Mouse (Mus musculus) midbrain, embryonic 14.5 days (tissue): Measurements from ENCODE around the gene Orai3. TPM values are rescaled to one million over a fixed set of nuclear protein-coding genes. Genes with fewer than 3 reads are reported as not detected.
"Not testable (repeated sequence)": the region's sequence is repeated elsewhere in the genome, so short reads cannot be mapped to it uniquely, and the experiment has no call there.

Experiments used
- ATAC-seq: fragments of 200-750 bp; cut with Nextera tagmentation; 2 replicates; pipeline ENCODE4 v1.8.0; 2017; ENCODE audit warnings: moderate number of reproducible peaks, moderate library complexity; ENCODE audit not compliant: low FRiP score, low TSS enrichment
- DNase-seq: peaks from one replicate; pipeline ENCODE4 v3.0.0-alpha.2; 2015
- H3K27ac ChIP-seq: fragments of 300-500 bp; sonication (generic); replicated peaks from 2 replicates; pipeline ENCODE4 v1.5.1; 2014; ENCODE audit warnings: mild to moderate bottlenecking, low read depth, low read length, moderate library complexity
- H3K27me3 ChIP-seq: fragments of 300-500 bp; sonication (generic); 2 replicates; pipeline ENCODE4 v1.6.1; 2014; ENCODE audit warnings: low read length, control low read depth, mixed read lengths; ENCODE audit not compliant: control insufficient read depth, insufficient read depth
- H3K36me3 ChIP-seq: fragments of 300-500 bp; sonication (generic); 2 replicates; pipeline ENCODE4 v1.6.1; 2014; ENCODE audit warnings: low read length, control low read depth; ENCODE audit not compliant: control insufficient read depth, insufficient read depth
- H3K4me1 ChIP-seq: fragments of 300-500 bp; sonication (generic); 2 replicates; pipeline ENCODE4 v1.6.1; 2014; ENCODE audit warnings: mild to moderate bottlenecking, antibody characterized with exemption, low read length, control low read depth; ENCODE audit not compliant: control insufficient read depth, insufficient read depth
- H3K4me2 ChIP-seq: fragments of 300-500 bp; sonication (generic); 2 replicates; pipeline ENCODE4 v1.6.1; 2014; ENCODE audit warnings: mild to moderate bottlenecking, low read length, moderate library complexity
- H3K4me3 ChIP-seq: fragments of 300-500 bp; sonication (generic); replicated peaks from 2 replicates; pipeline ENCODE4 v1.5.1; 2014; ENCODE audit warnings: low read depth, low read length
- H3K9ac ChIP-seq: fragments of 300-500 bp; sonication (generic); replicated peaks from 2 replicates; pipeline ENCODE4 v1.6.1; 2014; ENCODE audit warnings: mild to moderate bottlenecking, low read length, moderate library complexity
- H3K9me3 ChIP-seq: fragments of 300-500 bp; sonication (generic); 2 replicates; pipeline ENCODE4 v1.6.1; 2016; ENCODE audit warnings: low read length, control low read depth, mixed read lengths; ENCODE audit not compliant: control insufficient read depth
- WGBS: fragments of 180-500 bp; shearing (Covaris S2); extraction: QIAGEN DNeasy Blood & Tissue Kit; methylation state at CpG from one replicate; pipeline ENCODE4 v1.1.7; 2014; 5-methylcytosine and 5-hydroxymethylcytosine counted together
- polyA plus RNA-seq: library from polyadenylated mRNA; unstranded; fragments of >200 nt; fragmentation: Nextera tagmentation; extraction: Ambion mirVana; gene quantifications from 2 replicates; pipeline ENCODE4 v1.2.1, GENCODE M21; 2014

The Orai3 gene
- polyA plus RNA-seq, result 2.9 and 3.4 TPM in 2 replicates

DNA sequence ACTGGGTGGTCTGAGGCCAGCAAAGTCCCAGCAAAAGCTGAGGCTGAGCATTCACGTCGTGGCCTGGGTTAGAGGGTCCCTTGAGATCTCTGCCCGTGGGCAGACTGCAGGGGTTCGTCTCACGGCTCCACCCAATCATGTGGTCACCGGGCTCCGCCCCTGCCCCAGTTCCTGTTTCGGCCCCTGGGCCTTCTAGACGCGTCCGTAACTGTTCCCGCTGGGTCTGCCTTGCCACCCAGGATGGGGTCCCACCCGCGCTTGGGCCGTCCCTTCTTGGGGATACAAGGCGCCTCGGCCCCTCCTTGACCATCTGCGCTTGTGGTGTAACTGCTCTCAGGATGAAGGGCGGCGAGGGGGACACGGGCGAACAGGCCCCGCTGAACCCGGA, at the start of gene Orai3:
Gene Orai3 (plus strand): TSS at position 165 of the 388 bp plus-strand sequence.
- ATAC-seq (peak; percentile 65), DNase-seq (peak; percentile 78)
- Histone ChIP-seq H3K4me2 (peak within 1 kb of the TSS; percentile 64), H3K4me3 (peak within 1 kb of the TSS; percentile 38), H3K4me1 (peaks cover 23% of the 10 kb centered on the region), H3K9ac (peak within 1 kb of the TSS; percentile 58), H3K27me3 (no peaks in the 10 kb centered on the region), H3K27ac (peak within 1 kb of the TSS; percentile 71), H3K9me3 (no peaks in the 10 kb centered on the region), H3K36me3 (peaks cover 40% of the 10 kb centered on the region)
- 2% methylated on average over 24 of the region's 24 CpGs for WGBS

DNA sequence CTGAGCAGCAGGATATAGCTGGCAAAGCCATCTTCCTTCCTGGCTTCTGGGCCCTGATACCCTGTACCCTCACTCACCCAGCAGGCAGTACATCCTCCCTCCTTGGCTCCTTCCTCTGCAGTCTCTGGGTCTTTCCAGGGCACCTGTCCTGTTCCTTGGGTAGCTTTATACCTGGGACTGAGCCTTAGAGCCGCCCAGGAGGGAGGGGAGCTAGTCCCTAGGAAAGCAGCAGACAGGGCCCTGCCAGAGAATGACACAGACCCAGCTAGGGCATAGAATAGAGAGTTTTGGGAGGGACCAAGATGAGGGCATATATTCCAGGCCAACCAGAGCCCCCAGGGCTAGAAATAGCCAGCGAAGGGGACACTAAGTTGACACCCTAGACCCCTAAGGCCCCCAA, 44.1 kb upstream of the Orai3 start:
- WGBS, result 34% methylated on average over 2 of the region's 2 CpGs
- no peak overlapping the region for H3K27ac ChIP-seq
- ATAC-seq, result no peak
- H3K9ac ChIP-seq, result no peak overlapping the region
- no peak overlapping the region for H3K4me2 ChIP-seq
- no peak for DNase-seq
- no peak overlapping the region for H3K4me3 ChIP-seq
- no peaks in the 10 kb centered on the region for H3K36me3 ChIP-seq
- no peaks in the 10 kb centered on the region for H3K27me3 ChIP-seq
- H3K4me1 ChIP-seq, result no peaks in the 10 kb centered on the region
- H3K9me3 ChIP-seq, result no peaks in the 10 kb centered on the region

DNA sequence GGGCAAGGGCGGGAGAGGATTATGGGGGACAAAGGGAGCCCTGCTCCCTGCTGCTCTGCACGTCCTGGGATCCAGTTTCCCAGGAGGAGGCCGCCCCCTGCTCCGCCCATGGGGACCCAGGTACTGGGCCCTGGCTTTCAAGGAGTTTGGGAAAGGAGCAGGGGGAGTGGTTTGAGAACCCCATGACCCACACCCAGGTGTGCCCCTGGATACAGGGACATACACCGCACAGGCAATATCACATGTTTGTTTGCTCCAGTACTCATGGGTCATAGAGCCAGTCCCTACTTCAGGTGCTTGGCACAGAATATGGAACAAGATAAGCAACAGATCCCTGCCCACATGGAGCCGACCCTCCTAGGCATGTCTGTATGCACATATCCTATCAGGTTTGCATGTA, 43.7 kb upstream of the Orai3 start:
- H3K4me3 ChIP-seq, result no peak overlapping the region
- no peak overlapping the region for H3K4me2 ChIP-seq
- DNase-seq (no peak), ATAC-seq (no peak)
- no peaks in the 10 kb centered on the region for H3K4me1 ChIP-seq
- H3K9me3 ChIP-seq, result no peaks in the 10 kb centered on the region
- 43% methylated on average over 6 of the region's 6 CpGs for WGBS
- H3K9ac ChIP-seq, result no peak overlapping the region
- no peaks in the 10 kb centered on the region for H3K27me3 ChIP-seq
- no peak overlapping the region for H3K27ac ChIP-seq
- no peaks in the 10 kb centered on the region for H3K36me3 ChIP-seq

DNA sequence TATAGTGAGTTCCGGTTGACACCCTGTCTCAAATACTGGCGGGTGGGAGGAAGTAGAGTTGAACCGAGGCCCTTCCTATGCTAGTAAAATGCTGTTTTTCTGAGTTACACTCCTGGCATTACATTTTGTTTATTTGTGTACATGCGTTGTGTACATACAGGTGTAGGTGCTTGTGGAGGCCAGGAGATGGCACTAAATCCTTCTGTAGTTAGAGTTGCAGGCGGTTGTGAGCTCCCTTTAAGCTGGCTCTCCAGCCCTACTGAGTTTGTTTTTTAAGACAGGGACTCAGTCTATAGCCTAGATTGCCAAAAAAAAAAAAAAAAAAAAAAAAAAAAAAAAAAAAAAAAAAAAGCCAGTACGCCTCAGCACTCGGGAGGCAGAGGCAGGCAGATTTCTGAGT, 41.7 kb upstream of the Orai3 start:
- no peaks in the 10 kb centered on the region for H3K9me3 ChIP-seq
- H3K9ac ChIP-seq, result no peak overlapping the region
- no peak overlapping the region for H3K4me3 ChIP-seq
- no peak for DNase-seq
- H3K27ac ChIP-seq, result no peak overlapping the region
- no peak overlapping the region for H3K4me2 ChIP-seq
- H3K27me3 ChIP-seq, result no peaks in the 10 kb centered on the region
- no peaks in the 10 kb centered on the region for H3K4me1 ChIP-seq
- no peaks in the 10 kb centered on the region for H3K36me3 ChIP-seq
- WGBS, result 87% methylated on average over 7 of the region's 7 CpGs
- ATAC-seq, result no peak

DNA sequence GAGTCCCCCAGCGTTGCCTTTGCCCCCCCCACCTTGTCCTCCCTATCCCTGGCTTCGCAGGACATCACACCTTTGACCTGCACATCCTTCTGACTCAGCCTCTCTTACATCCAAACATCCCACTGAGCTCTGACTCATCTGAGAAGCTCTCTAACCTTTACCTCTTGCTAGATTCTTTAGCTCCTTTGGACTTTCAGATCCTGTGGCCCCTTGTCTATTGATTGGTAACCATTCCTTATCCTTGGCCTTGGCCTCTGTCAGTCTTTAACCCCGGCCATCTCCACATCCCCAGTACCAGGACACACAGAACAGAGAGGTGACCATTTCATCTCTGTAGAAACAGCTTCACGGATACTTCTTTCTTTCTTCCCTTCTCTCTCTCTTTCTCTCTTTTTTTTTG, 39.4 kb upstream of the Orai3 start:
- Histone ChIP-seq H3K36me3 (no peaks in the 10 kb centered on the region), H3K9me3 (no peaks in the 10 kb centered on the region), H3K4me1 (no peaks in the 10 kb centered on the region), H3K4me3 (no peak overlapping the region), H3K4me2 (no peak overlapping the region), H3K27ac (no peak overlapping the region), H3K27me3 (no peaks in the 10 kb centered on the region), H3K9ac (no peak overlapping the region)
- WGBS, result 71% methylated on average over 4 of the region's 4 CpGs
- DNase-seq (no peak), ATAC-seq (no peak)

DNA sequence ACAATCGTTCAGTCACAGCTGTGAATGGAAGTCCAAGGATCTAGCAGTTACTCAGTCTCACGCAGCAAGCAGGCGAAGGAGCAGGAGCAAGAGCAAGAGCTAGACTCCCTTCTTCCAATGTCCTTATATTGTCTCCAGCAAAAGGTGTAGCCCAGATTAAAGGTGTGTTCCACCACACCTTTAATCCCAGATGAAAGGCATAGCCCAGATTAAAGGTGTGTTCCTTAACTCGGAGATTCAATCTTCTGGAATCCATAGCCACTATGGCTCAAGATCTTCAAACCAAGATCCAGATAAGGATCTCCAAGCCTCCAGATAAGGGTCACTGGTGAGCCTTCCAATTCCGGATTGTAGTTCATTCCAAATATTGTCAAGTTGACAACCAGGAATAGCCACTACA, 37.5 kb upstream of the Orai3 start, which contains the start of gene Ctf2:
Gene Ctf2 (minus strand): TSS at position 101 of the 400 bp plus-strand sequence.
- not testable (repeated sequence) for H3K27me3 ChIP-seq, H3K9me3 ChIP-seq, H3K9ac ChIP-seq, ATAC-seq, H3K4me2 ChIP-seq, H3K4me3 ChIP-seq, H3K4me1 ChIP-seq, H3K36me3 ChIP-seq, H3K27ac ChIP-seq, DNase-seq
- no CpG with 5 or more reads among the region's 5 CpGs for WGBS

GRCm38 (mm10) chr7:127744366-127745045, 25.1 kb upstream of the Orai3 start, which contains the start of gene Fbxl19:
Gene Fbxl19 (plus strand): TSS chr7:127744543.
- Histone ChIP-seq H3K27ac (peak within 1 kb of the TSS; percentile 89), H3K9ac (peak within 1 kb of the TSS; percentile 41), H3K27me3 (no peaks in the 10 kb centered on the region), H3K4me1 (peaks cover 18% of the 10 kb centered on the region), H3K4me2 (peak within 1 kb of the TSS; percentile 83), H3K9me3 (no peaks in the 10 kb centered on the region), H3K4me3 (peak within 1 kb of the TSS; percentile 93), H3K36me3 (peaks cover 17% of the 10 kb centered on the region)
- whole genome bisulfite sequencing, result under 1% methylated on average over 26 of the region's 26 CpGs
- no peak for ATAC-seq
- peak; percentile 85 for DNase-seq

DNA sequence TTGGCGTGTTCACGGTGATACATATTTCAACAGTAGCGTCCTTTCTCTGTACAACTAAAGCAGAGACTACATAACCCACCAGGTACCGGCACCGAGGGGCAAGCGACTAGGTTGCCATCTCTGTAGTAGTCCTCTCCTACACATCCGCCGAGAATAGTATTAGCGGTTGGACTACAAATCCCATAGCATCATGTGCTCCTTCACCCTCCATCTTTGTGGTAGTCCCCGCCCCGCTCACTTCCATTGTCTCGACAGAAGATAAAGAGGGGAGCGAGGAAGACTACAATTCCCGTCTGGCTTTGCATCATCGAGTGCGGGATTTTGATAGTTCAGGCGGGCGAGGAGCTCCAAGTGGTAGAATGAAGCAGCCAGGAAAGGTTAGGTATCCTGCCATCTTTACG, 24.4 kb upstream of the Orai3 start:
- peak overlapping the region; percentile 93 for H3K4me3 ChIP-seq
- 0% methylated on average over 19 of the region's 19 CpGs for WGBS
- H3K27me3 ChIP-seq, result no peaks in the 10 kb centered on the region
- peak overlapping the region; percentile 89 for H3K27ac ChIP-seq
- ATAC-seq (peak; percentile 85), DNase-seq (peak; percentile 98)
- peak overlapping the region; percentile 83 for H3K4me2 ChIP-seq
- H3K36me3 ChIP-seq, result peaks cover 25% of the 10 kb centered on the region
- H3K4me1 ChIP-seq, result peaks cover 18% of the 10 kb centered on the region
- peak overlapping the region; percentile 41 for H3K9ac ChIP-seq
- H3K9me3 ChIP-seq, result no peaks in the 10 kb centered on the region
